Mouse (Mus musculus): ENCODE measurements around the gene Rfx7. TPM values are rescaled to one million over a fixed set of nuclear protein-coding genes. Genes with fewer than 3 reads are reported as not detected.

Rfx7 gene
- polyA plus RNA-seq (2015; fragmentation: Nextera tagmentation; extraction: Ambion mirVana), result 17.2 and 18.6 TPM in 2 replicates

DNA sequence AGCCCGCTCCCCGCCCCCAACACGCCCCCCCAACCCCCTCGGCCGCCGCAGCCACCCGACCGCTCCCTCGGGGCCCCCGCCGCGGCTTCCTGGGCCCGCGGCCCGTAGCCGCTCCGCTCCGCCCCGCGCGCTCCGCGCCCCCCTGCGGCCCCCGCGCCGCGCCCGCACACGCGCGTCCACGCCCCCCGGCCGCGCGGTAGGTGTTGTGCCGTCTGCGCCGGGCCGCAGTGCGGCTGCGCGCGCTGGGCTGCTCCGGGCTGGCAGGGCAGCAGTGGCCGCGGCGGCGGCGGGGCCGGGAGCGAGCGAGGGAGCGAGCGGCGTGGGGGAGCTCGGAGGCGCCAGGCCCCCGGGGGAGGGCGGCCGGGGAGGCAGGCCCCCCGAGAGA lies at the start of gene Rfx7:
Gene Rfx7, plus strand, starts transcription at position 245 of the 385 bp plus-strand sequence.
- Histone ChIP-seq H3K9ac (replicated peaks; ENCODE audit: low read depth, low read length) (peak within 1 kb of the TSS; percentile 88), H3K4me2 (ENCODE audit: low read length) (peak within 1 kb of the TSS; percentile 72)
- 0% methylated on average over 21 of the region's 63 CpGs for WGBS

DNA sequence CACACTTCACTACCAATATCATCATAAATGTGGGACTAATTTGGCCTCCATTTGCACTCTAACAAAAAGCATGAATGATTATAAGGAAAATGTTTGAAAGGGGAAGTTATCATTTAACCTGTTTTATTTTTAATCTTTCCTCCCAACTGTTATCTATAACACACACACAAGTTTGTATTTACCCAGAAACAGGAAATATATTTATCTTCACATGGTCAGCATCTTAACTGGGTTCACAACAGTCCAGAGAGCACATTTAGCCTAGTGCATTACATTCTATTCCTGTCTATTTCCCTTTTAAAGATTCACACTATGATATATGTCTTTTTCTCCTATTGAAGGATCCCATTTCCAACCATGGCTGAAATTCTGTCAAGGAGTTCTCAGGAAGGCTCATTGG lies 43.5 kb upstream of the Rfx7 start:
- H3K27ac ChIP-seq (ENCODE audit: low read length), result no peak overlapping the region
- no peaks in the 10 kb centered on the region; the same call in 1 of the 2 replicates for H3K36me3 ChIP-seq (ENCODE audit: control insufficient read depth, insufficient read depth)
- no peak overlapping the region for H3K9ac ChIP-seq (replicated peaks; ENCODE audit: low read depth, low read length)
- no peaks in the 10 kb centered on the region for H3K27me3 ChIP-seq (replicated peaks; ENCODE audit: control insufficient read depth, insufficient read depth, low read length)
- no peak for ATAC-seq
- no peaks in the 10 kb centered on the region for H3K9me3 ChIP-seq (ENCODE audit: control insufficient read depth, low read length)
- no peak overlapping the region for H3K4me2 ChIP-seq (ENCODE audit: low read length)
- peaks cover 9% of the 10 kb centered on the region for H3K4me1 ChIP-seq (replicated peaks; ENCODE audit: control insufficient read depth, insufficient read depth, low read length)
- H3K4me3 ChIP-seq (replicated peaks; ENCODE audit: low read length), result no peak overlapping the region

More for the DNA sequence above, at the start of gene Rfx7:
- Histone ChIP-seq H3K4me3 (replicated peaks; ENCODE audit: low read length) (peak within 1 kb of the TSS; percentile 87), H3K36me3 (ENCODE audit: control insufficient read depth, insufficient read depth) (no peaks in the 10 kb centered on the region), H3K9me3 (ENCODE audit: control insufficient read depth, low read length) (no peaks in the 10 kb centered on the region), H3K27ac (ENCODE audit: low read length) (peak within 1 kb of the TSS; percentile 100), H3K4me1 (replicated peaks; ENCODE audit: control insufficient read depth, insufficient read depth, low read length) (peaks cover 14% of the 10 kb centered on the region), H3K27me3 (replicated peaks; ENCODE audit: control insufficient read depth, insufficient read depth, low read length) (no peaks in the 10 kb centered on the region)
- peak; percentile 87 for ATAC-seq

DNA sequence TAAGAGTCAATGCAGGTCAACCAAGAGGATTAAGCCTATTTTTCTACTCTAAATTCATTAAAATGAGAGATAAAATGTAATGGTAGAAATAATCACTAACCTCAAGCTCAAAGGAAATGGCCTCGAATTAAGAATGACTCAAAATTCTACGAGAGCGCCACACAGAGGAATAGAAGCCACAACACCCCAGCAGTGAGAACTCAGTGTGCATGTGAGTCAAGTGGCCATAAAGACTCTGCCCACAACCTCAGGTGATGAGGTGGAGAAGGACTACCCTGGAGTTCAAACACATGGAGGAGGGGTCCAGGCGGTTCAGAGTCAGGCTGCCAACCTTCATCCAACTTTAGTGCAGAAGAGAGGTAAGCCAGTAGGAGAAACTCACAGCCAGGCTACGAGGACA lies 42.9 kb upstream of the Rfx7 start:
- Histone ChIP-seq H3K4me1 (replicated peaks; ENCODE audit: control insufficient read depth, insufficient read depth, low read length) (peaks cover 9% of the 10 kb centered on the region), H3K36me3 (ENCODE audit: control insufficient read depth, insufficient read depth) (no peaks in the 10 kb centered on the region; the same call in 1 of the 2 replicates), H3K9ac (replicated peaks; ENCODE audit: low read depth, low read length) (no peak overlapping the region), H3K27ac (ENCODE audit: low read length) (no peak overlapping the region), H3K27me3 (replicated peaks; ENCODE audit: control insufficient read depth, insufficient read depth, low read length) (no peaks in the 10 kb centered on the region), H3K4me3 (replicated peaks; ENCODE audit: low read length) (no peak overlapping the region), H3K4me2 (ENCODE audit: low read length) (no peak overlapping the region), H3K9me3 (ENCODE audit: control insufficient read depth, low read length) (no peaks in the 10 kb centered on the region)
- ATAC-seq, result no peak
- WGBS, result 95% methylated on average over 5 of the region's 5 CpGs

DNA sequence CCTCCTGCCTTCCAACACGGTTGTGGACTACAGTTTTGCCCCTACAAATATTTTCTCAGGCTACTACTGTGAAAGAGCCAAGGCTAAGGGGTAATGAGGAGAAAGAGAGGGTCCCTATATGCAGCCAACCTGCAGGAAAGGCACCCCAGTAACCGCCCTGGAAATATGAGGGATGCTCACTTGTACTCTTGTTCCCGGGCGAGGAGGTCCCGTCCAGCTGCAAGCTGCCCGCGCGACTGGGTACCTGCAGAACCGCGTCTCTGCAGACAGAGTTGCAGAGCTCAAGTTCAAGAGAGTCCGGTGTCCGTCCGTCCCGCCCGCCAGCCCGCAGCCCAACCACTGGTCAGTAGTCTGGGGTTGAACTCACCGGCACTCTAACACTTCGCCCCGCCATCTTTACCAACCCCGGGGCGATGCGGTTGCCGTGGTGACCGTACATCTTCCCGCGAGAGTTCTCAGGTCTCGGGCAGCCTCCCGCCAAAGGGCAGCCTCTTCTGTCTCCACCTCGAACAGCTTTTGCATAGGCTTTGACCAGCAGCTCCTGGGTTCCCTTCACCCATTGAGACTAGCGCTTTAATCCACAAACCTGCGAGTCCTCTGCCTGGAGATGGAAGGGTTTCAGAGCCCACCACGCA lies 40.4 kb upstream of the Rfx7 start:
- Histone ChIP-seq H3K4me1 (replicated peaks; ENCODE audit: control insufficient read depth, insufficient read depth, low read length) (peaks cover 9% of the 10 kb centered on the region), H3K4me3 (replicated peaks; ENCODE audit: low read length) (peak overlapping the region; percentile 73), H3K27me3 (replicated peaks; ENCODE audit: control insufficient read depth, insufficient read depth, low read length) (no peaks in the 10 kb centered on the region), H3K27ac (ENCODE audit: low read length) (peak overlapping the region; percentile 71), H3K36me3 (ENCODE audit: control insufficient read depth, insufficient read depth) (no peaks in the 10 kb centered on the region), H3K9me3 (ENCODE audit: control insufficient read depth, low read length) (no peaks in the 10 kb centered on the region), H3K4me2 (ENCODE audit: low read length) (peak overlapping the region; percentile 75), H3K9ac (replicated peaks; ENCODE audit: low read depth, low read length) (peak overlapping the region; percentile 68)
- 0% methylated on average over 32 of the region's 32 CpGs for WGBS
- ATAC-seq, result peak; percentile 98

DNA sequence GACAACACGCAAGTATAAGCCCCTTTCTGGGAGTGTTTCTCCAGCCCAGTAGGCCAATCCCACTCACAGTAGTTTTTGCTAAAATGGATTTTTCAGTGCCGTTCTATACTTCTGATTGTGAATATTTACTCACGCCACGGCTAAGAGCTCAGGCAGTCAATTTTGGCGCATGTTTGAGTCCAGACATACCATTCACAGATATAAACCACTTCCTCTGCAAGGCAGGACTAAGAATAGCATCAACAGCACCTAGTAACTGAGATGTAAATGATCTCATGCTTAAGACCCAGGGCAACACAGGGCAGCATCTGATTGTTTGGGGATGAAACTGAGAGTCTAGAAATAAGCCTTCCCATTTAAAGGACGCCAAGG lies 39.9 kb upstream of the Rfx7 start, which contains the start of gene Tex9:
Gene Tex9, minus strand, starts transcription at position 19 of the 372 bp plus-strand sequence.
- H3K27me3 ChIP-seq (replicated peaks; ENCODE audit: control insufficient read depth, insufficient read depth, low read length), result no peaks in the 10 kb centered on the region
- peak within 1 kb of the TSS; percentile 68 for H3K9ac ChIP-seq (replicated peaks; ENCODE audit: low read depth, low read length)
- H3K4me3 ChIP-seq (replicated peaks; ENCODE audit: low read length), result peak within 1 kb of the TSS; percentile 73
- 4% methylated on average over 6 of the region's 6 CpGs for WGBS
- peak within 1 kb of the TSS; percentile 75 for H3K4me2 ChIP-seq (ENCODE audit: low read length)
- H3K4me1 ChIP-seq (replicated peaks; ENCODE audit: control insufficient read depth, insufficient read depth, low read length), result peaks cover 9% of the 10 kb centered on the region
- H3K27ac ChIP-seq (ENCODE audit: low read length), result peak within 1 kb of the TSS; percentile 71
- peak; percentile 26 for ATAC-seq
- no peaks in the 10 kb centered on the region for H3K36me3 ChIP-seq (ENCODE audit: control insufficient read depth, insufficient read depth)
- no peaks in the 10 kb centered on the region for H3K9me3 ChIP-seq (ENCODE audit: control insufficient read depth, low read length)

DNA sequence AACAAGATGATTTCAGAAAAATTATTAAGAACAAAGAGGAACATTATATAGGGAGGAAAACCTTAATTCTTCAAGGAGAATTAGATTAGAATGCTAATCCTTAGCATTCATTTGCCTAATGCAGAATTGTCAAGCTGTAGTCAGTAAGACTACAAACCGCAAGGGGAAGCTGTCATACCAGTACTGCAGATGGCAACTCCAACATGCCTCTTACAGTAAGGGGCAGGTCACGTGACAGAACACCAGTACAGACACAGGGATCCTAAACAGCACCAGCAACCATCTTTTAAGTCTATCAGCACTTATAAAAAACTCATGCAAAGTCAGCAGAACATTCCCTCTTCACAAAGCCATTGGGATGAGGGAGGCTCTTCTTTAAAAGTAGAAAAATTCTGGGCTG lies 38.6 kb upstream of the Rfx7 start:
- ATAC-seq, result no peak
- no peaks in the 10 kb centered on the region for H3K9me3 ChIP-seq (ENCODE audit: control insufficient read depth, low read length)
- no peak overlapping the region for H3K9ac ChIP-seq (replicated peaks; ENCODE audit: low read depth, low read length)
- no peaks in the 10 kb centered on the region for H3K27me3 ChIP-seq (replicated peaks; ENCODE audit: control insufficient read depth, insufficient read depth, low read length)
- peaks cover 9% of the 10 kb centered on the region for H3K4me1 ChIP-seq (replicated peaks; ENCODE audit: control insufficient read depth, insufficient read depth, low read length)
- H3K36me3 ChIP-seq (ENCODE audit: control insufficient read depth, insufficient read depth), result no peaks in the 10 kb centered on the region
- WGBS, result 78% methylated on average over 2 of the region's 2 CpGs
- H3K4me2 ChIP-seq (ENCODE audit: low read length), result no peak overlapping the region
- no peak overlapping the region for H3K27ac ChIP-seq (ENCODE audit: low read length)
- no peak overlapping the region for H3K4me3 ChIP-seq (replicated peaks; ENCODE audit: low read length)

DNA sequence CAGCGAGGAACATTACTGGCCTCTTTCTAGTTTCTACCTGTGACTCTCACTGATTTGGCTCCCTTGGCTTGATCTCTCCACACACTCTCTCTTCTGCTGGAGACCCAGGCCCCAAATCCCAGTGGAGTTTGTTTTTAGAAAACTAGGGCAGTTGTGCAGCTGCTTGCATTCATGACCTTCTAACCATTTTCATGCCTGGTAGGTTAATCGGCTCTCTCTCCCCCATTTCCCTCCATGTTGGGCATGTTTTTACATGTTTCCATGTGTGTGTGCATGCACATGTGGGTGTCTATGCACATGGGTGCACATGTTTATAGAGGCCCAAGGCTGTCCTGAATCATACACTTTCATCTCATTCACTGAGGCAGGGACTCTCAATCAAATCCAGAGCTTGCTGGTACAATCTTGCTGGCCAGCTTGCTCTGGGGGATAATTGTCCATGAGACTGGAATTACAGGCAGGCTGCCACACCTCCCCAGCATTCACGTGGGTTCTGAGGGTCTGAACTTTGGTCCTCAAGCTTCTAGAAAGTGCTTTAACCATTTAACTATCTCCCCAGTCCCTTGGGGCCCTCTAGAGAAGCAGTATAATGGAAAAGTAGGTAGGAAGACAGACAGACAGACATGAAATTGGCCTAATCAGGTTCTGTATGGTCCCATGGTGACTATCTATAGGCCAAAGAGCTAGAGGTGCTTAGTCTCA lies 37.9 kb upstream of the Rfx7 start:
- peaks cover 9% of the 10 kb centered on the region for H3K4me1 ChIP-seq (replicated peaks; ENCODE audit: control insufficient read depth, insufficient read depth, low read length)
- no peak overlapping the region for H3K27ac ChIP-seq (ENCODE audit: low read length)
- no peak overlapping the region for H3K9ac ChIP-seq (replicated peaks; ENCODE audit: low read depth, low read length)
- no peak for ATAC-seq
- H3K27me3 ChIP-seq (replicated peaks; ENCODE audit: control insufficient read depth, insufficient read depth, low read length), result no peaks in the 10 kb centered on the region
- 87% methylated on average over 3 of the region's 3 CpGs for WGBS
- no peak overlapping the region for H3K4me3 ChIP-seq (replicated peaks; ENCODE audit: low read length)
- no peak overlapping the region for H3K4me2 ChIP-seq (ENCODE audit: low read length)
- no peaks in the 10 kb centered on the region for H3K9me3 ChIP-seq (ENCODE audit: control insufficient read depth, low read length)
- H3K36me3 ChIP-seq (ENCODE audit: control insufficient read depth, insufficient read depth), result no peaks in the 10 kb centered on the region

DNA sequence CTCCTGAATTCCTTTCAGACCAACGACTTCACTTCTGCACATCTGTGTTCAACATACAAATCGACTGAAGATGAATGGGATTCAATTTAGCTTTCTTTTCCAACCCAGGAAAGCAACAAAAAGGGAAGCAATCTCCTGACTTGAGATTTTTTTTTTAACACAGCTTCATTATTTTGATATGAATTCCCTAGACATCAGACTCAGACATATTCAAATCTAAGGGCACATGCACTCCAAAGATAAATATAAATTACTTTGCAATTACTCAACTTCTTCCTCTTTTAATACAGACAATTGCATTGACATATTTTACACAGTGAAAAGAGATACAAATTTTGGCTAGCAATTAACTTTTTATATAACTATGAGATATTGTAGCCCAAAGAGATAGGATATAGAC lies 35.3 kb upstream of the Rfx7 start:
- Histone ChIP-seq H3K4me2 (ENCODE audit: low read length) (no peak overlapping the region), H3K9me3 (ENCODE audit: control insufficient read depth, low read length) (no peaks in the 10 kb centered on the region), H3K27ac (ENCODE audit: low read length) (no peak overlapping the region), H3K36me3 (ENCODE audit: control insufficient read depth, insufficient read depth) (no peaks in the 10 kb centered on the region), H3K4me1 (replicated peaks; ENCODE audit: control insufficient read depth, insufficient read depth, low read length) (peaks cover 6% of the 10 kb centered on the region), H3K9ac (replicated peaks; ENCODE audit: low read depth, low read length) (no peak overlapping the region), H3K27me3 (replicated peaks; ENCODE audit: control insufficient read depth, insufficient read depth, low read length) (no peaks in the 10 kb centered on the region), H3K4me3 (replicated peaks; ENCODE audit: low read length) (no peak overlapping the region)
- 0 out of 2 replicates have a peak, but pooled peaks have one; percentile 6 for ATAC-seq
- WGBS, result 41% methylated on average over 2 of the region's 2 CpGs

DNA sequence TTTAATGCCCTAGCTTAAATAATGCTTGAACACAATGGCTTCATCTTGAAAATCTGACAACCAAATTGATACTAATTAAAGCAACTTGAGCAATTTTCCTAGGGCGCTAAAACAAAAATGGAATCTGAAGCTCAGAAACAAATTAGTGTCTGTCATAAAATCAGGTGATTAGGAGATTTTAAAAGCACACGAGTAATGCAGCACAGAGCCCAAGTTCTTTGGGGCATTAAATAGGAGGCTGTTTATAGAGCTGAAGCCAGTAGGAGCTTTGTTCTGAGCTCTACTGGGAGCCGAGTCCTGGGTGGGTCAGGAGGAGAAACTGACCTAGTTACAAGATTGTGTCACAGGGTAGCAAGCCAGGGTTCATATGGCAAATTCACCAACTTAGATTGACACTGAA lies 34.9 kb upstream of the Rfx7 start:
- peak; percentile 66; the same call in 1 of the 2 replicates for ATAC-seq
- Histone ChIP-seq H3K27ac (ENCODE audit: low read length) (peak overlapping the region; percentile 64), H3K27me3 (replicated peaks; ENCODE audit: control insufficient read depth, insufficient read depth, low read length) (no peaks in the 10 kb centered on the region), H3K4me2 (ENCODE audit: low read length) (no peak overlapping the region), H3K9me3 (ENCODE audit: control insufficient read depth, low read length) (no peaks in the 10 kb centered on the region), H3K4me3 (replicated peaks; ENCODE audit: low read length) (no peak overlapping the region), H3K4me1 (replicated peaks; ENCODE audit: control insufficient read depth, insufficient read depth, low read length) (peaks cover 3% of the 10 kb centered on the region), H3K9ac (replicated peaks; ENCODE audit: low read depth, low read length) (no peak overlapping the region), H3K36me3 (ENCODE audit: control insufficient read depth, insufficient read depth) (no peaks in the 10 kb centered on the region)
- WGBS, result 24% methylated on average over 3 of the region's 3 CpGs
